Mouse (Mus musculus) heart, postnatal 14 days (tissue): ENCODE data around the gene Thyn1. TPM values are rescaled to one million over a fixed set of nuclear protein-coding genes. Genes with fewer than 3 reads are reported as not detected.

Experiments used
- DNase-seq, 2 experiments: peaks; one replicate each; pipeline ENCODE4 v3.0.0; 2021 to 2022
- intact Hi-C: fragments of 180-260 bp; cut with DNase I; formaldehyde crosslinking; loops from one replicate; pipeline ENCODE4 v1.15.1; 2025
- total RNA-seq, 2 experiments: library from RNA; stranded (reverse); gene quantifications; 2 replicates each; pipeline ENCODE4 v1.2.3; 2021

Gene Thyn1
- total RNA-seq, 2 experiments from 2014 or later: 23.4 to 24.5 TPM

- intact Hi-C loops: loop anchor here (2.0 kb wide), 1 partner anchor 30 kb away; the partner anchor contains the start of genes Acad8 and Thyn1
Observed at GRCm38 (mm10) chr9:27029022-27029827, 29.7 kb downstream of the Thyn1 start.

GRCm38 (mm10) chr9:27029828-27030762 is 30.6 kb downstream of the Thyn1 start, which contains the start of the genes Vps26b and Ncapd3:
Gene Vps26b (minus strand): TSS chr9:27030065.
Gene Ncapd3 (plus strand): TSS chr9:27030175.
- DNase-seq: peak; percentile 95 to 96
- intact Hi-C loops: loop anchor here (2.0 to 5.0 kb wide), 2 partner anchors 31 to 162 kb away; partner anchors contain the start of genes Acad8 and Thyn1

More at GRCm38 (mm10) chr9:27029022-27029827, 29.7 kb downstream of the Thyn1 start:
- DNase-seq: peak; percentile 21 to 34

GRCm38 (mm10) chr9:27030763-27031100 is 31.2 kb downstream of the Thyn1 start:
- no peak for DNase-seq
- intact Hi-C loops: loop anchor here (5.0 kb wide), 1 partner anchor 162 kb away; no protein-coding TSS in a partner anchor

GRCm38 (mm10) chr9:27043892-27044291 is 44.4 kb downstream of the Thyn1 start:
- intact Hi-C loops: no loop called here
- DNase-seq: no peak

- intact Hi-C loops: no loop called here
- no peak for DNase-seq
Observed at GRCm38 (mm10) chr9:27049492-27049891, 50.0 kb downstream of the Thyn1 start.

Other genes with a start within 250 kb of the Thyn1 start
- gene Glb1l2, start 193.2 kb upstream of the Thyn1 start, total RNA-seq: 1 to 10 TPM in 1 of 2 experiments, under 1 TPM in 1; 0.66 to 1.8 TPM
- gene Glb1l3, start 138.8 kb upstream of the Thyn1 start, total RNA-seq: under 1 TPM in 1 of 2 experiments, not detected in 1; 0.17 TPM
- gene Gm1110, start 76.6 kb upstream of the Thyn1 start, total RNA-seq: not detected
- 10 to 100 TPM; 53.5 to 55.1 TPM for gene Acad8, start 144 bp upstream of the Thyn1 start, total RNA-seq
- 10 to 100 TPM; 31.0 to 31.3 TPM for gene Vps26b, start 30.4 kb downstream of the Thyn1 start, total RNA-seq
- 10 to 100 TPM; 13.2 to 13.8 TPM for gene Ncapd3, start 30.5 kb downstream of the Thyn1 start, total RNA-seq
- gene Jam3, start 155.7 kb downstream of the Thyn1 start, total RNA-seq: 10 to 100 TPM; 16.8 to 17.3 TPM